Mouse (Mus musculus): ENCODE results near the gene Gm13283. TPM values are rescaled to one million over a fixed set of nuclear protein-coding genes. Genes with fewer than 3 reads are reported as not detected.

Gene Gm13283
- polyA plus RNA-seq (2012; rRNA removed; ENCODE audit: low replicate concordance) = not detected in 2 replicates

DNA sequence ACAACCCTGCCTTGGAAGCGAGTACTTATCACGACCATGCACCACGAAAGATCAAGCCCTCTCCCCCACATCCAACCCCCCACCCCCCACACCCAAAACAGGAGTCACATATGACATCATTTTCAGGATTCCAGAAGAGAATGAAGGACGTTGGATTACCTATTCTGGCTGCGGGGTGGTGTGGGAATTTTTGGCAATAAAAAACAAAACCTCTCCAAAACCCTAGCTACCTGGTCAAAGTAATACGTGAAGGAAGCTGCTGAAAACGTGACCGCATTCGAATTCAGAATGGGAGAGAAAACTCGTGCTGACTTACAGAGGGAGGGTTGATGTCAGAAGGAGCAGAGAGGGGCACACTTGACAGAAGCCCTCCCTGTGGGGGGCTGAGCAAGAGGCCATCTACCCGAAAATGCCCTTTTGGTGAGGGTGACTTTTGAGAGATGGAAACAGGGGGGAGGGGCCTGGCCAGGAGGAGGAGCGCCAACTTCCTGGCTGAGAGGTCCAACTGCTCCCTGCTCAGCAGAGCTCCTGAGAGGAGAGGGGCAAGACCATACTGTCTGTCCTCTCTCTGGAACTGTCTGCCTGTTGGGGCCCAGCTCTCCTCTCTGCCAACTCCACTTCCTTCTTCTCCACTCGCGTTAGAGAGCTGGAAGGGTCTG is at the start of gene Gm13283:
Gene Gm13283 (plus strand): TSS at position 510 of the 659 bp plus-strand sequence.

GRCm38 (mm10) chr4:88721791-88722721 is 37.9 kb upstream of the Gm13283 start, which contains the start of the genes Gm26566 and Klhl9:
Gene Gm26566 (plus strand): TSS chr4:88721805.
Gene Klhl9 (minus strand): TSS chr4:88722465.

DNA sequence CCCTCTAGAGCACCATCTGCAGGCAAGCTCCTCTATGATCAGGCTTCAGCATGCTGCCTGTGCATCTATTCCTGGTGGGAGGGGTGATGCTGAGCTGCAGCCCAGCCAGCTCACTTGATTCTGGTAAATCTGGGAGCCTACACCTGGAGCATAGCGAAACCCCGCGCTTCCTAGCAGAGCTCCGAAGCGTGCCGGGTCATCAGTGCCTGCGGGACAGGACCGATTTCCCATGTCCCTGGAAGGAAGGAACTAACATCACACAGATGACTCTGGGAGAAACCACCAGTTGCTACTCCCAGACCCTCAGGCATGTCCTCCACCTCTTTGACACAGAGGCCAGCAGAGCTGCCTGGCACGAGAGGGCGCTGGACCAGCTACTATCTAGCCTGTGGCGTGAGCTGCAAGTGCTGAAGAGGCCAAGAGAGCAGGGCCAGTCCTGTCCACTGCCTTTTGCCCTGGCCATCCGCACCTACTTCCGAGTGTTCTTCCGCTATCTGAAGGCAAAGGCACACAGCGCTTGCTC is 5.0 kb upstream of the Gm13283 start, which contains the start of gene Gm13271:
Gene Gm13271 (plus strand): TSS at position 51 of the 523 bp plus-strand sequence.

GRCm38 (mm10) chr4:88773534-88773933 is 13.6 kb downstream of the Gm13283 start, which contains the start of gene Gm13290:
Gene Gm13290 (plus strand): TSS chr4:88773834.

GRCm38 (mm10) chr4:88776622-88777021 is 16.7 kb downstream of the Gm13283 start, which contains the start of gene Gm13289:
Gene Gm13289 (plus strand): TSS chr4:88776922.

GRCm38 (mm10) chr4:88779550-88779949 is 19.6 kb downstream of the Gm13283 start, which contains the start of gene Gm13272:
Gene Gm13272 (plus strand): TSS chr4:88779850.

DNA sequence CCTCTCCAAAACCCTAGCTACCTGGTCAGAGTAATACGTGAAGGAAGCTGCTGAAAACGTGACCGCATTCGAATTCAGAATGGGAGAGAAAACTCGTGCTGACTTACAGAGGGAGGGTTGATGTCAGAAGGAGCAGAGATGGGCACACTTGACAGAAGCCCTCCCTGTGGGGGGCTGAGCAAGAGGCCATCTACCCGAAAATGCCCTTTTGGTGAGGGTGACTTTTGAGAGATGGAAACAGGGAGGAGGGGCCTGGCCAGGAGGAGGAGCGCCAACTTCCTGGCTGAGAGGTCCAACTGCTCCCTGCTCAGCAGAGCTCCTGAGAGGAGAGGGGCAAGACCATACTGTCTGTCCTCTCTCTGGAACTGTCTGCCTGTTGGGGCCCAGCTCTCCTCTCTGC is 21.9 kb downstream of the Gm13283 start, which contains the start of gene Ifnz:
Gene Ifnz (plus strand): TSS at position 301 of the 400 bp plus-strand sequence.

GRCm38 (mm10) chr4:88785409-88785808 is 25.5 kb downstream of the Gm13283 start, which contains the start of gene Gm13276:
Gene Gm13276 (plus strand): TSS chr4:88785709.

DNA sequence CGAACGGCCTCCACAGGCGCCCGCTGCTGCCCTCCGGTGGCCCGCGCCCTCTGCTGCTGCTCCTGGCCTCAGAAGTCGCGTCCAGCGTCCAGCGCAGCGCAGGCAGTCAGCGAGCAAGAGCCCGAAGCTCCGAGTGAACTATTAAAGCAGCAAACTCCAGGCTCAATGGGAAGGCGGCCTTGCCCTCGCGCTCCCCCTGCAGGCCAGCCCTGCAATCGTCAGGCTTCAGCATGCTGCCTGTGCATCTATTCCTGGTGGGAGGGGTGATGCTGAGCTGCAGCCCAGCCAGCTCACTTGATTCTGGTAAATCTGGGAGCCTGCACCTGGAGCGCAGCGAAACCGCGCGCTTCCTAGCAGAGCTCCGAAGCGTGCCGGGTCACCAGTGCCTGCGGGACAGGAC is 28.5 kb downstream of the Gm13283 start, which contains the start of gene Gm13277:
Gene Gm13277 (plus strand): TSS at position 231 of the 400 bp plus-strand sequence.

GRCm38 (mm10) chr4:88791250-88791649 is 31.3 kb downstream of the Gm13283 start, which contains the start of gene Gm13278:
Gene Gm13278 (plus strand): TSS chr4:88791550.

DNA sequence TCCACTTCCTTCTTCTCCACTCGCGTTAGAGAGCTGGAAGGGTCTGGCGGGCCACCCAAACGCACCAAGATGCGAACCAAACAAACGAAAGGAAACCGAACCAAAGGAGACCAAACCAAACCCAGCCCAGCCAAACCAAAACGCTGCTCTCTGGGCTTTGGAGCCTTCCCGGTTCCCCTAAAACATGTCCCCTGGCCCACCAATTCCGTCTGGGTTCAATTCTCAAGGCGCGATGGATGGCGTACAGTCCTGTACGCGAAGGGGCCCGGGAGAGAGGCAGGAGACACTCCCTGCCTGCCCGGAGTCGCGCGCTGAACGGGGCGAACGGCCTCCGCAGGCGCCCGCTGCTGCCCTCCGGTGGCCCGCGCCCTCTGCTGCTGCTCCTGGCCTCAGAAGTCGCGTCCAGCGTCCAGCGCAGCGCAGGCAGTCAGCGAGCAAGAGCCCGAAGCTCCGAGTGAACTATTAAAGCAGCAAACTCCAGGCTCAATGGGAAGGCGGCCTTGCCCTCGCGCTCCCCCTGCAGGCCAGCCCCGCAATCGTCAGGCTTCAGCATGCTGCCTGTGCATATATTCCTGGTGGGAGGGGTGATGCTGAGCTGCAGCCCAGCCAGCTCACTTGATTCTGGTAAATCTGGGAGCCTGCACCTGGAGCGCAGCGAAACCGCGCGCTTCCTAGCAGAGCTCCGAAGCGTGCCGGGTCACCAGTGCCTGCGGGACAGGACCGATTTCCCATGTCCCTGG is 34.2 kb downstream of the Gm13283 start, which contains the start of gene Gm13275:
Gene Gm13275 (plus strand): TSS at position 552 of the 740 bp plus-strand sequence.

GRCm38 (mm10) chr4:88797097-88797496 is 37.2 kb downstream of the Gm13283 start, which contains the start of gene Gm13279:
Gene Gm13279 (plus strand): TSS chr4:88797397.

GRCm38 (mm10) chr4:88799365-88799764 is 39.4 kb downstream of the Gm13283 start, which contains the start of gene Gm13285:
Gene Gm13285 (plus strand): TSS chr4:88799665.

DNA sequence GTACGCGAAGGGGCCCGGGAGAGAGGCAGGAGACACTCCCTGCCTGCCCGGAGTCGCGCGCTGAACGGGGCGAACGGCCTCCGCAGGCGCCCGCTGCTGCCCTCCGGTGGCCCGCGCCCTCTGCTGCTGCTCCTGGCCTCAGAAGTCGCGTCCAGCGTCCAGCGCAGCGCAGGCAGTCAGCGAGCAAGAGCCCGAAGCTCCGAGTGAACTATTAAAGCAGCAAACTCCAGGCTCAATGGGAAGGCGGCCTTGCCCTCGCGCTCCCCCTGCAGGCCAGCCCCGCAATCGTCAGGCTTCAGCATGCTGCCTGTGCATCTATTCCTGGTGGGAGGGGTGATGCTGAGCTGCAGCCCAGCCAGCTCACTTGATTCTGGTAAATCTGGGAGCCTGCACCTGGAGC is 43.0 kb downstream of the Gm13283 start, which contains the start of gene Gm13287:
Gene Gm13287 (plus strand): TSS at position 301 of the 400 bp plus-strand sequence.

GRCm38 (mm10) chr4:88805231-88805630 is 45.3 kb downstream of the Gm13283 start, which contains the start of gene Gm13288:
Gene Gm13288 (plus strand): TSS chr4:88805531.

Other genes starting within 250 kb of the Gm13283 start
- not detected in 2 replicates for gene Ifnb1, start 237.3 kb upstream of the Gm13283 start, polyA plus RNA-seq (2012; rRNA removed; ENCODE audit: low replicate concordance)
- gene Ifna15, start 201.9 kb upstream of the Gm13283 start, polyA plus RNA-seq (2012; rRNA removed; ENCODE audit: low replicate concordance) = not detected in 2 replicates
- not detected in 2 replicates for gene Ifna14, start 188.3 kb upstream of the Gm13283 start, polyA plus RNA-seq (2012; rRNA removed; ENCODE audit: low replicate concordance)
- gene Ifna9, start 167.7 kb upstream of the Gm13283 start, polyA plus RNA-seq (2012; rRNA removed; ENCODE audit: low replicate concordance) = not detected in 2 replicates
- not detected in 2 replicates for gene Ifna12, start 156.7 kb upstream of the Gm13283 start, polyA plus RNA-seq (2012; rRNA removed; ENCODE audit: low replicate concordance)
- not detected in 2 replicates for gene C87499, start 125.7 kb upstream of the Gm13283 start, polyA plus RNA-seq (2012; rRNA removed; ENCODE audit: low replicate concordance)
- gene Ifna13, start 115.7 kb upstream of the Gm13283 start, polyA plus RNA-seq (2012; rRNA removed; ENCODE audit: low replicate concordance) = not detected in 2 replicates
- not detected in 2 replicates for gene Ifna16, start 83.2 kb upstream of the Gm13283 start, polyA plus RNA-seq (2012; rRNA removed; ENCODE audit: low replicate concordance)
- not detected in 2 replicates for gene Ifna2, start 76.2 kb upstream of the Gm13283 start, polyA plus RNA-seq (2012; rRNA removed; ENCODE audit: low replicate concordance)
- not detected in 2 replicates for gene Ifnab, start 68.8 kb upstream of the Gm13283 start, polyA plus RNA-seq (2012; rRNA removed; ENCODE audit: low replicate concordance)
- 0.23 and 0.35 TPM in 2 replicates for gene Gm26566, start 38.3 kb upstream of the Gm13283 start, polyA plus RNA-seq (2012; rRNA removed; ENCODE audit: low replicate concordance)
- gene Klhl9, start 37.7 kb upstream of the Gm13283 start, polyA plus RNA-seq (2012; rRNA removed; ENCODE audit: low replicate concordance) = 16.0 and 29.7 TPM in 2 replicates
- gene Gm13271, start 5.3 kb upstream of the Gm13283 start, polyA plus RNA-seq (2012; rRNA removed; ENCODE audit: low replicate concordance) = not detected in 2 replicates
- gene Gm13290, start 13.7 kb downstream of the Gm13283 start, polyA plus RNA-seq (2012; rRNA removed; ENCODE audit: low replicate concordance) = not detected in 2 replicates
- not detected in 2 replicates for gene Gm13289, start 16.8 kb downstream of the Gm13283 start, polyA plus RNA-seq (2012; rRNA removed; ENCODE audit: low replicate concordance)
- gene Gm13272, start 19.7 kb downstream of the Gm13283 start, polyA plus RNA-seq (2012; rRNA removed; ENCODE audit: low replicate concordance) = not detected in 2 replicates
- gene Ifnz, start 22.0 kb downstream of the Gm13283 start, polyA plus RNA-seq (2012; rRNA removed; ENCODE audit: low replicate concordance) = 0.08 TPM in 1 of 2 replicates, not detected in the other
- gene Gm13276, start 25.6 kb downstream of the Gm13283 start, polyA plus RNA-seq (2012; rRNA removed; ENCODE audit: low replicate concordance) = not detected in 2 replicates
- gene Gm13277, start 28.5 kb downstream of the Gm13283 start, polyA plus RNA-seq (2012; rRNA removed; ENCODE audit: low replicate concordance) = not detected in 2 replicates
- gene Gm13278, start 31.4 kb downstream of the Gm13283 start, polyA plus RNA-seq (2012; rRNA removed; ENCODE audit: low replicate concordance) = not detected in 2 replicates
- gene Gm13275, start 34.4 kb downstream of the Gm13283 start, polyA plus RNA-seq (2012; rRNA removed; ENCODE audit: low replicate concordance) = not detected in 2 replicates
- gene Gm13279, start 37.3 kb downstream of the Gm13283 start, polyA plus RNA-seq (2012; rRNA removed; ENCODE audit: low replicate concordance) = not detected in 2 replicates
- gene Gm13285, start 39.5 kb downstream of the Gm13283 start, polyA plus RNA-seq (2012; rRNA removed; ENCODE audit: low replicate concordance) = not detected in 2 replicates
- not detected in 2 replicates for gene Gm13287, start 43.1 kb downstream of the Gm13283 start, polyA plus RNA-seq (2012; rRNA removed; ENCODE audit: low replicate concordance)
- not detected in 2 replicates for gene Gm13288, start 45.4 kb downstream of the Gm13283 start, polyA plus RNA-seq (2012; rRNA removed; ENCODE audit: low replicate concordance)
- not detected in 2 replicates for gene Ifna7, start 56.1 kb downstream of the Gm13283 start, polyA plus RNA-seq (2012; rRNA removed; ENCODE audit: low replicate concordance)
- gene Ifna11, start 59.8 kb downstream of the Gm13283 start, polyA plus RNA-seq (2012; rRNA removed; ENCODE audit: low replicate concordance) = not detected in 2 replicates
- gene Ifna6, start 67.3 kb downstream of the Gm13283 start, polyA plus RNA-seq (2012; rRNA removed; ENCODE audit: low replicate concordance) = not detected in 2 replicates
- not detected in 2 replicates for gene Ifna5, start 75.4 kb downstream of the Gm13283 start, polyA plus RNA-seq (2012; rRNA removed; ENCODE audit: low replicate concordance)
- gene Ifna4, start 81.7 kb downstream of the Gm13283 start, polyA plus RNA-seq (2012; rRNA removed; ENCODE audit: low replicate concordance) = not detected in 2 replicates
- not detected in 2 replicates for gene Ifna1, start 90.0 kb downstream of the Gm13283 start, polyA plus RNA-seq (2012; rRNA removed; ENCODE audit: low replicate concordance)
- gene Ifne, start 120.1 kb downstream of the Gm13283 start, polyA plus RNA-seq (2012; rRNA removed; ENCODE audit: low replicate concordance) = 0.80 TPM in 1 of 2 replicates, not detected in the other